Mouse (Mus musculus): ENCODE measurements at regions not wholly inside any gene's neighbourhood (a gene's known extent, or its start where the extent isn't known, plus 50 kb on each side); places are given as distances from the start of the nearest gene placed in this dataset.

DNA sequence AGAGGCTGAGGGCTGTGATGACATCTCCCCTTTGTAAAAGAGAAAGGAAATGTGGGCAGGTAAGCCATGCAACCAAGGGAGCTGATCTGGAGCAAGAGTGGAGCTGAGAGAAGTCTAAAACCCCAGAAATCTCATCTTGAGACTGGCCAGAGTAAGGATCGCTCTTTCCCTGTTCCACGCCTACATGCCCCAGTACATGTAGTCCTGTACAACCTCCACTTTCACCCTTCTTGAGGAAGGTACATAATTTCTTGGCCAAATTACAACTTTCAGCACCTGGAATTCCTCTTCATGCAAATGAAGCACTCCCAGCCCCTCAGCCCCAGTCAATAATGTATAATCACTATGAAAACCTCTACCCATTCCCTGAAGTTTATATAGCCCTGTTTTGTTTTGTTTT lies 60.2 kb upstream of the Cox10 start:
- H3K4me2 ChIP-seq (ENCODE audit: low read depth), result no peak overlapping the region
- no peaks in the 10 kb centered on the region for H3K27me3 ChIP-seq (ENCODE audit: control insufficient read depth, insufficient read depth, low read length)
- H3K27ac ChIP-seq (ENCODE audit: low read depth, low read length), result no peak overlapping the region
- no peak for DNase-seq (ENCODE audit: low spot score)
- no peak overlapping the region for H3K4me3 ChIP-seq (ENCODE audit: low read depth, low read length)
- no peaks in the 10 kb centered on the region for H3K36me3 ChIP-seq (ENCODE audit: control insufficient read depth, insufficient read depth, low read length)
- no peak for ATAC-seq (ENCODE audit: insufficient read depth, low FRiP score, low TSS enrichment)
- H3K4me1 ChIP-seq (ENCODE audit: control insufficient read depth, insufficient read depth, low read length), result no peaks in the 10 kb centered on the region
- no peaks in the 10 kb centered on the region for H3K9me3 ChIP-seq (ENCODE audit: control insufficient read depth, low read length)
- WGBS, result 97% methylated on average over 2 of the region's 2 CpGs
- H3K9ac ChIP-seq (ENCODE audit: low read length), result no peak overlapping the region

DNA sequence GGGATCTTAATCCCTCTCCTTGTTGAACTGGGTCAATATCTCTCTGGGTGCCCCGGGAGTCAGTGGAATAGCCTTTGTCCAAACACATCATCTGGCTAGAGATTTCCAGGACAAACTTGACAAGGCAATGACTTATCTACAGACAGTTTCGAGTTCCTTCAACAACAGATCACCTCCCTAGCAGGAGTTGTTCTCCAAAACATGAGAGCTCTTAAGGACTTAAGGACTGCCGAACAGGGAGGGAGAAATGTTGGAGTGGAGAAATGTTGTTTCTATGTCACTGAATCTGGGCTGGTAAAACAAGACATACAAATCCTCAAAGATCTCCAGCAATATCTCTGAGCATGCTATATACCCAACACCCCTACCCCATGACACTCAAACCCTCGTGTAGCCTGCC lies 59.7 kb upstream of the Cox10 start:
- H3K27ac ChIP-seq (ENCODE audit: low read depth, low read length), result no peak overlapping the region
- H3K9ac ChIP-seq (ENCODE audit: low read length), result no peak overlapping the region
- 80% methylated on average over 4 of the region's 4 CpGs for WGBS
- H3K9me3 ChIP-seq (ENCODE audit: control insufficient read depth, low read length), result no peaks in the 10 kb centered on the region
- H3K27me3 ChIP-seq (ENCODE audit: control insufficient read depth, insufficient read depth, low read length), result no peaks in the 10 kb centered on the region
- H3K4me1 ChIP-seq (ENCODE audit: control insufficient read depth, insufficient read depth, low read length), result no peaks in the 10 kb centered on the region
- H3K4me2 ChIP-seq (ENCODE audit: low read depth), result no peak overlapping the region
- no peak for ATAC-seq (ENCODE audit: insufficient read depth, low FRiP score, low TSS enrichment)
- no peaks in the 10 kb centered on the region for H3K36me3 ChIP-seq (ENCODE audit: control insufficient read depth, insufficient read depth, low read length)
- H3K4me3 ChIP-seq (ENCODE audit: low read depth, low read length), result no peak overlapping the region
- no peak for DNase-seq (ENCODE audit: low spot score)

GRCm38 (mm10) chr11:64135766-64136165 lies 56.5 kb upstream of the Cox10 start:
- DNase-seq (ENCODE audit: low spot score) (no peak), ATAC-seq (ENCODE audit: insufficient read depth, low FRiP score, low TSS enrichment) (no peak)
- no peaks in the 10 kb centered on the region for H3K4me1 ChIP-seq (ENCODE audit: control insufficient read depth, insufficient read depth, low read length)
- H3K27me3 ChIP-seq (ENCODE audit: control insufficient read depth, insufficient read depth, low read length), result no peaks in the 10 kb centered on the region
- no peaks in the 10 kb centered on the region for H3K9me3 ChIP-seq (ENCODE audit: control insufficient read depth, low read length)
- H3K4me3 ChIP-seq (ENCODE audit: low read depth, low read length), result no peak overlapping the region
- 90% methylated on average over 5 of the region's 5 CpGs for WGBS
- H3K4me2 ChIP-seq (ENCODE audit: low read depth), result no peak overlapping the region
- H3K36me3 ChIP-seq (ENCODE audit: control insufficient read depth, insufficient read depth, low read length), result no peaks in the 10 kb centered on the region
- H3K27ac ChIP-seq (ENCODE audit: low read depth, low read length), result no peak overlapping the region
- H3K9ac ChIP-seq (ENCODE audit: low read length), result no peak overlapping the region

- Histone ChIP-seq H3K27ac (ENCODE audit: low read depth, low read length) (no peak overlapping the region), H3K4me2 (ENCODE audit: low read depth) (no peak overlapping the region), H3K9me3 (ENCODE audit: control insufficient read depth, low read length) (no peaks in the 10 kb centered on the region), H3K4me3 (ENCODE audit: low read depth, low read length) (no peak overlapping the region), H3K9ac (ENCODE audit: low read length) (no peak overlapping the region), H3K36me3 (ENCODE audit: control insufficient read depth, insufficient read depth, low read length) (no peaks in the 10 kb centered on the region), H3K4me1 (ENCODE audit: control insufficient read depth, insufficient read depth, low read length) (no peaks in the 10 kb centered on the region), H3K27me3 (ENCODE audit: control insufficient read depth, insufficient read depth, low read length) (no peaks in the 10 kb centered on the region)
- WGBS, result 78% methylated on average over 2 of the region's 2 CpGs
- DNase-seq (ENCODE audit: low spot score) (no peak), ATAC-seq (ENCODE audit: insufficient read depth, low FRiP score, low TSS enrichment) (no peak)
Measured at GRCm38 (mm10) chr11:64135308-64135591, 56.0 kb upstream of the Cox10 start.

GRCm38 (mm10) chr11:64134571-64135307 lies 55.5 kb upstream of the Cox10 start:
- WGBS, result 72% methylated on average over 15 of the region's 15 CpGs
- no peak for ATAC-seq (ENCODE audit: insufficient read depth, low FRiP score, low TSS enrichment)
- no peak overlapping the region for H3K4me3 ChIP-seq (ENCODE audit: low read depth, low read length)
- no peaks in the 10 kb centered on the region for H3K4me1 ChIP-seq (ENCODE audit: control insufficient read depth, insufficient read depth, low read length)
- DNase-seq (ENCODE audit: low spot score), result no peak
- no peak overlapping the region for H3K4me2 ChIP-seq (ENCODE audit: low read depth)
- no peaks in the 10 kb centered on the region for H3K27me3 ChIP-seq (ENCODE audit: control insufficient read depth, insufficient read depth, low read length)
- H3K9ac ChIP-seq (ENCODE audit: low read length), result no peak overlapping the region
- H3K27ac ChIP-seq (ENCODE audit: low read depth, low read length), result no peak overlapping the region
- H3K9me3 ChIP-seq (ENCODE audit: control insufficient read depth, low read length), result no peaks in the 10 kb centered on the region
- no peaks in the 10 kb centered on the region for H3K36me3 ChIP-seq (ENCODE audit: control insufficient read depth, insufficient read depth, low read length)
